Mouse (Mus musculus) splenic B cell, adult 2 months (primary cell): Measurements from ENCODE around the gene Pard3b.

Source experiments
- DNase-seq: peaks from one replicate; pipeline ENCODE4 v3.0.0-alpha.2; 2011; ENCODE audit warnings: low read depth, low spot score
- H3K27me3 ChIP-seq: 2 replicates; pipeline ENCODE4 v1.6.1; 2012; ENCODE audit warnings: mild to moderate bottlenecking, low read length, moderate library complexity, mixed read lengths; ENCODE audit not compliant: control insufficient read depth, poor library complexity, insufficient read depth, severe bottlenecking
- H3K36me3 ChIP-seq: 2 replicates; pipeline ENCODE4 v1.6.1; 2012; ENCODE audit warnings: mild to moderate bottlenecking, low read length, moderate library complexity, mixed read lengths; ENCODE audit not compliant: control insufficient read depth, poor library complexity, insufficient read depth, severe bottlenecking

The Pard3b gene

GRCm38 (mm10) chr1:62048592-62048991 is 410.0 kb downstream of the Pard3b start:
- H3K36me3 ChIP-seq, result no peaks in the 10 kb centered on the region
- H3K27me3 ChIP-seq, result no peaks in the 10 kb centered on the region
- no peak for DNase-seq

- H3K27me3 ChIP-seq, result no peaks in the 10 kb centered on the region
- peak; percentile 0 for DNase-seq
- H3K36me3 ChIP-seq, result no peaks in the 10 kb centered on the region
Observed at GRCm38 (mm10) chr1:62051186-62051825, 412.7 kb downstream of the Pard3b start.

GRCm38 (mm10) chr1:62053167-62053638 is 414.6 kb downstream of the Pard3b start:
- H3K27me3 ChIP-seq, result no peaks in the 10 kb centered on the region
- H3K36me3 ChIP-seq, result no peaks in the 10 kb centered on the region
- no peak for DNase-seq

GRCm38 (mm10) chr1:62055280-62055679 is 416.7 kb downstream of the Pard3b start:
- no peaks in the 10 kb centered on the region for H3K27me3 ChIP-seq
- DNase-seq, result no peak

GRCm38 (mm10) chr1:62070617-62071016 is 432.0 kb downstream of the Pard3b start:
- DNase-seq, result no peak

More at GRCm38 (mm10) chr1:62055280-62055679, 416.7 kb downstream of the Pard3b start:
- H3K36me3 ChIP-seq, result no peaks in the 10 kb centered on the region

GRCm38 (mm10) chr1:62071139-62071538 is 432.5 kb downstream of the Pard3b start:
- no peak for DNase-seq
- no peaks in the 10 kb centered on the region for H3K36me3 ChIP-seq
- H3K27me3 ChIP-seq, result no peaks in the 10 kb centered on the region

More at GRCm38 (mm10) chr1:62070617-62071016, 432.0 kb downstream of the Pard3b start:
- H3K27me3 ChIP-seq, result no peaks in the 10 kb centered on the region
- H3K36me3 ChIP-seq, result no peaks in the 10 kb centered on the region

- Histone ChIP-seq H3K27me3 (no peaks in the 10 kb centered on the region), H3K36me3 (no peaks in the 10 kb centered on the region)
- no peak for DNase-seq
Observed at GRCm38 (mm10) chr1:62076171-62076570, 437.5 kb downstream of the Pard3b start.

- DNase-seq, result no peak
- Histone ChIP-seq H3K27me3 (no peaks in the 10 kb centered on the region), H3K36me3 (no peaks in the 10 kb centered on the region)
Observed at GRCm38 (mm10) chr1:62081129-62081528, 442.5 kb downstream of the Pard3b start.

GRCm38 (mm10) chr1:62085995-62086394 is 447.4 kb downstream of the Pard3b start:
- DNase-seq, result no peak
- Histone ChIP-seq H3K27me3 (no peaks in the 10 kb centered on the region), H3K36me3 (no peaks in the 10 kb centered on the region)

GRCm38 (mm10) chr1:62087464-62087863 is 448.8 kb downstream of the Pard3b start:
- Histone ChIP-seq H3K27me3 (no peaks in the 10 kb centered on the region), H3K36me3 (no peaks in the 10 kb centered on the region)
- DNase-seq, result no peak

GRCm38 (mm10) chr1:62094885-62095284 is 456.3 kb downstream of the Pard3b start:
- H3K27me3 ChIP-seq, result no peaks in the 10 kb centered on the region
- no peaks in the 10 kb centered on the region for H3K36me3 ChIP-seq
- DNase-seq, result no peak

- no peaks in the 10 kb centered on the region for H3K36me3 ChIP-seq
- H3K27me3 ChIP-seq, result no peaks in the 10 kb centered on the region
- DNase-seq, result no peak
Observed at GRCm38 (mm10) chr1:62122426-62122825, 483.8 kb downstream of the Pard3b start.

GRCm38 (mm10) chr1:62129186-62129585 is 490.6 kb downstream of the Pard3b start:
- H3K36me3 ChIP-seq, result no peaks in the 10 kb centered on the region
- no peaks in the 10 kb centered on the region for H3K27me3 ChIP-seq
- no peak for DNase-seq

- no peak for DNase-seq
- no peaks in the 10 kb centered on the region for H3K27me3 ChIP-seq
- no peaks in the 10 kb centered on the region for H3K36me3 ChIP-seq
Observed at GRCm38 (mm10) chr1:62148134-62148533, 509.5 kb downstream of the Pard3b start.

GRCm38 (mm10) chr1:62148786-62149185 is 510.2 kb downstream of the Pard3b start:
- no peaks in the 10 kb centered on the region for H3K36me3 ChIP-seq

GRCm38 (mm10) chr1:62155970-62156369 is 517.3 kb downstream of the Pard3b start:
- no peak for DNase-seq
- Histone ChIP-seq H3K36me3 (no peaks in the 10 kb centered on the region), H3K27me3 (no peaks in the 10 kb centered on the region)

More at GRCm38 (mm10) chr1:62148786-62149185, 510.2 kb downstream of the Pard3b start:
- no peak for DNase-seq
- no peaks in the 10 kb centered on the region for H3K27me3 ChIP-seq
